Mouse (Mus musculus): ENCODE results near the gene Pdpn. TPM values are rescaled to one million over a fixed set of nuclear protein-coding genes. Genes with fewer than 3 reads are reported as not detected.

The Pdpn gene
- polyA plus RNA-seq, 1 experiment from 2014 or later: 67.1 TPM

DNA sequence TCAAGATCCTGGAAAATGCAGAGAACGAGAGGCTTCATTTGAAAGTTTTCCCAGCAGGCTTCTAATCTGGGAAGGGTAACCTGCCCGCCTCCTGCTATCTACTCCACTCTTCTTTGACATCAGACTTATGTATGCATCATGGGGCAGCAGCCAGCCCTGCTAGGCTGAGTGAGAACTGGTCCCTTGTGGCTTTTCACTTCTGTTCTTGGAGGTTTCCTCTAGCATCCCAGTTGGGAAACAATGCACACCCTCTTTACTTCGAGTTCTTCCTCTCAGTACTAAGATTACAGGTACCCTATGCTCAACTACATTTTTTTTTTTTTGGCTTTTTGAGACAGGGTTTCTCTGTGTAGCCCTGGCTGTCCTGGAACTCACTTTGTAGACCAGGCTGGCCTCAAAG lies 28.5 kb downstream of the Pdpn start:
- no peaks in the 10 kb centered on the region for H3K4me1 ChIP-seq (ENCODE audit: control insufficient read depth, insufficient read depth, low read length)
- no peak overlapping the region for H3K27ac ChIP-seq (replicated peaks; ENCODE audit: low read depth, low read length)
- peaks cover 15% of the 10 kb centered on the region for H3K36me3 ChIP-seq (ENCODE audit: control insufficient read depth, insufficient read depth, low read length)
- H3K4me2 ChIP-seq (ENCODE audit: low read depth, low read length): no peak overlapping the region
- WGBS: 79% methylated on average over 3 of the region's 3 CpGs
- H3K4me3 ChIP-seq (ENCODE audit: low read depth, low read length): no peak overlapping the region
- H3K9me3 ChIP-seq (ENCODE audit: control insufficient read depth, low read length): no peaks in the 10 kb centered on the region
- DNase-seq (ENCODE audit: low spot score) (no peak), ATAC-seq (ENCODE audit: low read depth) (no peak)
- H3K9ac ChIP-seq (ENCODE audit: low read depth, low read length): no peak overlapping the region
- H3K27me3 ChIP-seq (replicated peaks; ENCODE audit: control insufficient read depth, insufficient read depth, low read length): no peaks in the 10 kb centered on the region

DNA sequence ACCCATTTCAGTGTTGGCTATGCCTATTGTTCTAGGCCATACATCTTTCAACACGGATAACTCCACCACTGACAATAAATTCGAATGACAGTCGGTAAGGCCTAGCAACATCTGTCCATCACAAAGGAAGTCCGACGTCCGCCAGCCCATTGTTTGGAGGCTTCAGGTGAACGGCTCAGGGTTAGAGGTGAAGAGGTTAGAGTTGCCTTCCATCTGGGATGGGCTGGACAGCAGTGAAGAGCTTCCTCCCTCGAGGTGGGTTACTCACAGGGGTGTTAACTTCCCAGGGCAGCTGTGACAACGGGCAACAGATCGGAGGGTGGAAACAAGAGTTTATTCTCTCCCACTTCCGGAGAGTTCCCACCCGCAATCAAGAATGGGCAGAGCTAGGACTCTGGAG lies 36.7 kb downstream of the Pdpn start:
- Histone ChIP-seq H3K4me1 (ENCODE audit: control insufficient read depth, insufficient read depth, low read length) (peaks cover 12% of the 10 kb centered on the region), H3K9ac (ENCODE audit: low read depth, low read length) (no peak overlapping the region), H3K4me2 (ENCODE audit: low read depth, low read length) (no peak overlapping the region), H3K36me3 (ENCODE audit: control insufficient read depth, insufficient read depth, low read length) (peaks cover 4% of the 10 kb centered on the region; the same call in 1 of the 2 replicates), H3K9me3 (ENCODE audit: control insufficient read depth, low read length) (no peaks in the 10 kb centered on the region), H3K4me3 (ENCODE audit: low read depth, low read length) (no peak overlapping the region), H3K27ac (replicated peaks; ENCODE audit: low read depth, low read length) (no peak overlapping the region), H3K27me3 (replicated peaks; ENCODE audit: control insufficient read depth, insufficient read depth, low read length) (no peaks in the 10 kb centered on the region)
- no peak for ATAC-seq (ENCODE audit: low read depth)
- WGBS: 75% methylated on average over 12 of the region's 12 CpGs
- no peak for DNase-seq (ENCODE audit: low spot score)

DNA sequence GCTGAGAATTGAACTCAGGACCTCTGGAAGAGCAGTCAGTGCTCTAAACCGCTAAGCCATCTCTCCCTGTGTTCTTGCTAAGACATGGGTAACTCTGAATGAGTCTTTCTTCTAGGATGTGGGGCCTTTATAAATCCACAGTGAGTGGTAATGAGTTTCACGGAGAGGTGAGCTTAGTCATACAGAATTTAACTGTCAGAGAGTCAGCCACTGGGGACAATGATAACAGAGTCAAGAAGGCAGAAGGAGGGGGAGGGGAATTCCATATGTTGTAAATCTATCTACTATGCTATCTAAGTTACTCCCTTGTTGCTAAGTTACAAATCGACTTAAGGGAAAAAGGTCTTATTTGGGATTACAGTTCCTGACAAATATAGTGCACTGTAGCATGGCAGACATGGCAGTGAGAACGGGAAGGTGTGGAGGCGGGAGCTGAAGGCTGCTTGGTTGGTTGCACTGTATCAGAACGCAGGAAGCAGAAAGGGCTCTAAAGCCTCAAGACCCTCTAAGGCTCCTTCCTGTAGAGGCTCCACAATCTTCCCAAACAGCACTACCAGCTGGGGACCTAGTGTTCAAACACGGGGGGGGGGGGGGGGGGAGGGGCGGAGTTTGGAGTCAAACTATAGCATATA lies 39.5 kb downstream of the Pdpn start:
- Histone ChIP-seq H3K9me3 (ENCODE audit: control insufficient read depth, low read length) (no peaks in the 10 kb centered on the region), H3K27me3 (replicated peaks; ENCODE audit: control insufficient read depth, insufficient read depth, low read length) (no peaks in the 10 kb centered on the region), H3K36me3 (ENCODE audit: control insufficient read depth, insufficient read depth, low read length) (no peaks in the 10 kb centered on the region), H3K4me1 (ENCODE audit: control insufficient read depth, insufficient read depth, low read length) (peaks cover 12% of the 10 kb centered on the region), H3K4me2 (ENCODE audit: low read depth, low read length) (no peak overlapping the region), H3K27ac (replicated peaks; ENCODE audit: low read depth, low read length) (no peak overlapping the region), H3K9ac (ENCODE audit: low read depth, low read length) (no peak overlapping the region), H3K4me3 (ENCODE audit: low read depth, low read length) (no peak overlapping the region)
- DNase-seq (ENCODE audit: low spot score) (peak; percentile 44), ATAC-seq (ENCODE audit: low read depth) (peak; percentile 27; the same call in 1 of the 2 replicates)
- WGBS: 50% methylated on average over 6 of the region's 8 CpGs

DNA sequence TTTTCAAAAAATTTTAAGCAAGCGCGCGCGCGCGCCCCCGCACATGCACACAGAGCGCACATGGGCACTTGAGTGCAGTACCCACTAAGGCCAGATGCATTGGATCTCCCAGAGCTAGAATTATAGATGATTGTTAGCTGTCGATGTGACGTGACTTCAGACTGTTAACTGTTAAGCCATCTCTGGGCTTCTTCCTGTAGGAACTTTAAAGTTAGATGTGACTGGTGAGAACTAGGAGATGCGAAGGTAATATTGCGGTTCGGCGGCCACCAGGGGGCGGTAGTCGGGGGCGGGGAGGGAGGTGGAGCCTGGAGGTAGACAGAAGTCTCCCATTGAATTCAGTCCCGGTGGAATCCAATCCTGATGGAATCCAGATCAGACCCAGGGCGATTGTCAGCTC lies 40.8 kb downstream of the Pdpn start:
- DNase-seq (ENCODE audit: low spot score) (peak; percentile 36), ATAC-seq (ENCODE audit: low read depth) (peak; percentile 38; the same call in 1 of the 2 replicates)
- 36% methylated on average over 19 of the region's 19 CpGs for WGBS
- H3K4me3 ChIP-seq (ENCODE audit: low read depth, low read length): 0 out of 2 replicates have a peak overlapping the region, but pooled peaks have one; percentile 10
- H3K4me1 ChIP-seq (ENCODE audit: control insufficient read depth, insufficient read depth, low read length): peaks cover 12% of the 10 kb centered on the region
- no peak overlapping the region for H3K9ac ChIP-seq (ENCODE audit: low read depth, low read length)
- no peaks in the 10 kb centered on the region for H3K36me3 ChIP-seq (ENCODE audit: control insufficient read depth, insufficient read depth, low read length)
- no peak overlapping the region for H3K27ac ChIP-seq (replicated peaks; ENCODE audit: low read depth, low read length)
- no peaks in the 10 kb centered on the region for H3K9me3 ChIP-seq (ENCODE audit: control insufficient read depth, low read length)
- H3K27me3 ChIP-seq (replicated peaks; ENCODE audit: control insufficient read depth, insufficient read depth, low read length): no peaks in the 10 kb centered on the region
- peak overlapping the region; percentile 43 for H3K4me2 ChIP-seq (ENCODE audit: low read depth, low read length)

DNA sequence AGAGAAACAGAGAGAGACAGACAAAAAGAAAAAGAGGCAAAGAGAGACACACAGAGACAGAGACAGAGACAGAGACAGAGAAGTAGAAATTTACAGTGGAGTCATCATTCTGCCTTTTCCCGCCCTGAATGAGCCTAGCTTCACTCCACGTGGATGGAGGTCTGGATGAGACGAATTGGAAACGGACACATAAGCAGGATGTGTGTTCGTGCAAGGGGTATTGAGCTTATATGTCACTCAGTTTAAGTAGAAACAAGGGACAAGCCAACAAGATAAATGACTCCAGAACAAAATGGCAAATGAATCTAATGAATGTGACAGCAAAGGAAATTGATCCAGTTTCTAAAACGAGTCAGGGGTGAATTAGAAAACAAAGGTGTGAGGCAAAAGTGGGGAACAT lies 41.4 kb downstream of the Pdpn start:
- Histone ChIP-seq H3K4me3 (ENCODE audit: low read depth, low read length) (no peak overlapping the region), H3K9ac (ENCODE audit: low read depth, low read length) (no peak overlapping the region), H3K27me3 (replicated peaks; ENCODE audit: control insufficient read depth, insufficient read depth, low read length) (no peaks in the 10 kb centered on the region), H3K27ac (replicated peaks; ENCODE audit: low read depth, low read length) (no peak overlapping the region), H3K9me3 (ENCODE audit: control insufficient read depth, low read length) (no peaks in the 10 kb centered on the region), H3K36me3 (ENCODE audit: control insufficient read depth, insufficient read depth, low read length) (no peaks in the 10 kb centered on the region), H3K4me1 (ENCODE audit: control insufficient read depth, insufficient read depth, low read length) (peaks cover 12% of the 10 kb centered on the region), H3K4me2 (ENCODE audit: low read depth, low read length) (peak overlapping the region; percentile 43; the same call in 1 of the 2 replicates)
- 43% methylated on average over 6 of the region's 6 CpGs for WGBS
- DNase-seq (ENCODE audit: low spot score): no peak
- ATAC-seq (ENCODE audit: low read depth): no peak

DNA sequence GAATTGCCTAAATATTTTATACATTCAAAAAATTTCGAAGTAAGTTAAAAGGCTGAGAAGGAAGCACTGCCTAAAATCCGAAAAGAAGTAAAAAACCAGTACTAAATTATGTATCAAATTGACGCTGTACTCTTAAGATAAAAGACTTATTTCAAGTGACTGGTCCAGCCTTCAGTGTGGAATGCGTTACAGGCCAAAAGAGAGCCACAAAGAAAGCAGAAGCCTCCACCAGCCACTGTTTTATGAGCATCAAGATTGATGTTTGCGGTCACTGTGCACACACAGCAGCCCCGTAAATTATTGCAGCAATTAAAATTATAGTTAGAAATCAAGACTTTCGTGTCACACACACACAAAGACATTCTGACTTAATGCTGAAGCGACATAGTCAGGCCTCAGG lies 43.8 kb downstream of the Pdpn start:
- Histone ChIP-seq H3K9ac (ENCODE audit: low read depth, low read length) (no peak overlapping the region), H3K27ac (replicated peaks; ENCODE audit: low read depth, low read length) (no peak overlapping the region), H3K36me3 (ENCODE audit: control insufficient read depth, insufficient read depth, low read length) (no peaks in the 10 kb centered on the region), H3K9me3 (ENCODE audit: control insufficient read depth, low read length) (peaks cover 3% of the 10 kb centered on the region; the same call in 1 of the 2 replicates), H3K4me2 (ENCODE audit: low read depth, low read length) (no peak overlapping the region), H3K4me3 (ENCODE audit: low read depth, low read length) (no peak overlapping the region), H3K27me3 (replicated peaks; ENCODE audit: control insufficient read depth, insufficient read depth, low read length) (no peaks in the 10 kb centered on the region), H3K4me1 (ENCODE audit: control insufficient read depth, insufficient read depth, low read length) (peaks cover 12% of the 10 kb centered on the region)
- DNase-seq (ENCODE audit: low spot score) (no peak), ATAC-seq (ENCODE audit: low read depth) (no peak)
- WGBS: 77% methylated on average over 8 of the region's 8 CpGs

DNA sequence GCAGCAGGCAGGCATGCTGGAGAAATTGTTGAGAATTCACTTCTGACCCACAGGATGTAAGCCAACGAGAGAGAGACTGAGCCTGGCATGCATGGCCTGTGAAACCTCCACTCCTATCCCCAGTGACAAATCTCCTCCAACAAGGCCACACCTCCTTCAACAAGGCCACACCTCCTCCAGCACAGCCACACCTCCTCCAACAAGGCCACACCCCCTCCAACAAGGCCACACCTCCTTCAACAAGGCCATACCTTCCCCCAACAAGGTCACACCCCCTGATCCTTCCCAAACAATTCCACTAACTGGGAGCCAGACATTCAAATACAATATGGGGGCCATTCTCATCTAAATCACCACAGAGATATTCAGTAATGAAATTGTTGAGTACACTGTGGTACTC lies 46.0 kb downstream of the Pdpn start:
- no peak overlapping the region for H3K4me3 ChIP-seq (ENCODE audit: low read depth, low read length)
- no peak overlapping the region for H3K27ac ChIP-seq (replicated peaks; ENCODE audit: low read depth, low read length)
- H3K4me2 ChIP-seq (ENCODE audit: low read depth, low read length): no peak overlapping the region
- no peaks in the 10 kb centered on the region for H3K36me3 ChIP-seq (ENCODE audit: control insufficient read depth, insufficient read depth, low read length)
- ATAC-seq (ENCODE audit: low read depth) (no peak), DNase-seq (ENCODE audit: low spot score) (no peak)
- H3K9ac ChIP-seq (ENCODE audit: low read depth, low read length): no peak overlapping the region
- H3K27me3 ChIP-seq (replicated peaks; ENCODE audit: control insufficient read depth, insufficient read depth, low read length): no peaks in the 10 kb centered on the region
- H3K4me1 ChIP-seq (ENCODE audit: control insufficient read depth, insufficient read depth, low read length): peaks cover 2% of the 10 kb centered on the region; the same call in 1 of the 2 replicates
- 94% methylated on average over 1 of the region's 1 CpGs for WGBS
- peaks cover 3% of the 10 kb centered on the region; the same call in 1 of the 2 replicates for H3K9me3 ChIP-seq (ENCODE audit: control insufficient read depth, low read length)

DNA sequence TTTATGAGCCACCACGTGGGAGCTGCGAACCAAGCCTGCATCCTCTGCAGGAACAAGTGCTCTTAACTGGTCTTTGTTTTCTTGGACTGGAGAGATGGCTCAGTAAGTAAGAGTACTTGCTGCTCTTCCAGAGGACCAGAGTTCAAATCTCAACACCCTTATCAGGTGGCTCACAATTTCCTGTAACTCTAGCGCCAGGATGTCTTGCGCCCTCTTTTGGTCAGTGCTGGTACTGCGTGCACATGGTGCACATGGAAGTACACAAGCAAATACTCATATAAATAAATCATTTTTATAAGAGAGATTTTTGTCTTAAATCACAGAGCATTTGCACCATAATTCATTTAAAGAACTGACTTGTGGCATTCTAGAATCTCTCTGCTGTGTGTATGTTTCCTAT lies 51.3 kb downstream of the Pdpn start:
- no peak overlapping the region for H3K27ac ChIP-seq (replicated peaks; ENCODE audit: low read depth, low read length)
- no peaks in the 10 kb centered on the region for H3K27me3 ChIP-seq (replicated peaks; ENCODE audit: control insufficient read depth, insufficient read depth, low read length)
- ATAC-seq (ENCODE audit: low read depth) (no peak), DNase-seq (ENCODE audit: low spot score) (no peak)
- no peak overlapping the region for H3K4me3 ChIP-seq (ENCODE audit: low read depth, low read length)
- peaks cover 6% of the 10 kb centered on the region; the same call in 1 of the 2 replicates for H3K9me3 ChIP-seq (ENCODE audit: control insufficient read depth, low read length)
- H3K9ac ChIP-seq (ENCODE audit: low read depth, low read length): no peak overlapping the region
- WGBS: 75% methylated on average over 5 of the region's 5 CpGs
- no peaks in the 10 kb centered on the region for H3K4me1 ChIP-seq (ENCODE audit: control insufficient read depth, insufficient read depth, low read length)
- no peak overlapping the region for H3K4me2 ChIP-seq (ENCODE audit: low read depth, low read length)
- no peaks in the 10 kb centered on the region for H3K36me3 ChIP-seq (ENCODE audit: control insufficient read depth, insufficient read depth, low read length)

DNA sequence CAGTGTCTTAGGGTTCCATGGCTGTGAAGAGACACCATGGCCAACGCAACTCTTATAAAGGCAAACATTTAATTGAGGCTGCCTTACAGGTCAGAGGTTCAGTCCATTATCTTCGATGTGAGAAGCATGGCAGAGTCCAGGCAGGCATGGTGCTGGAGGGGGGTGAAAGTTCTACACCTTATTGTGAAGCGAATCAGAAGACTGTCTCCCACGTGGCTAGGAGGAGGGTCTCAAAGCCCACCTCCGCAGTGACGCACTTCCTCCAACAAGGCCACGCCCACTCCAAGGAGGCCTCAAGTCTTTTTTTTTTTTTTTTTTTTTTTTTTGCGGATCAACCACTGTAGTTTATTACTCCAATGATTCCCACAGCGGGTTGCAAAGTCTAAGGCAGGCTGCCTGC lies 58.1 kb downstream of the Pdpn start:
- Histone ChIP-seq H3K9me3 (ENCODE audit: control insufficient read depth, low read length) (no peaks in the 10 kb centered on the region), H3K36me3 (ENCODE audit: control insufficient read depth, insufficient read depth, low read length) (no peaks in the 10 kb centered on the region), H3K4me3 (ENCODE audit: low read depth, low read length) (no peak overlapping the region), H3K9ac (ENCODE audit: low read depth, low read length) (no peak overlapping the region), H3K4me1 (ENCODE audit: control insufficient read depth, insufficient read depth, low read length) (no peaks in the 10 kb centered on the region), H3K27ac (replicated peaks; ENCODE audit: low read depth, low read length) (no peak overlapping the region), H3K27me3 (replicated peaks; ENCODE audit: control insufficient read depth, insufficient read depth, low read length) (no peaks in the 10 kb centered on the region), H3K4me2 (ENCODE audit: low read depth, low read length) (no peak overlapping the region)
- ATAC-seq (ENCODE audit: low read depth) (no peak), DNase-seq (ENCODE audit: low spot score) (no peak)
- 81% methylated on average over 9 of the region's 9 CpGs for WGBS

Data from embryonic facial prominence, embryonic 14.5 days (tissue).